Mouse (Mus musculus) heart, adult 2 months (tissue): Measurements from ENCODE around the gene Celsr3.

Experiments
- EP300 ChIP-seq: fragments of 200-500 bp; IDR thresholded peaks from 2 replicates; pipeline ENCODE4 v1.6.1; 2011; ENCODE audit warnings: low read depth, low read length, control low read depth; ENCODE audit not compliant: insufficient read depth
- POLR2A ChIP-seq: fragments of 200-500 bp; IDR thresholded peaks from 2 replicates; pipeline ENCODE4 v1.6.1; 2011; ENCODE audit warnings: mild to moderate bottlenecking, low read depth, low read length, control low read depth; ENCODE audit not compliant: insufficient read depth

DNA sequence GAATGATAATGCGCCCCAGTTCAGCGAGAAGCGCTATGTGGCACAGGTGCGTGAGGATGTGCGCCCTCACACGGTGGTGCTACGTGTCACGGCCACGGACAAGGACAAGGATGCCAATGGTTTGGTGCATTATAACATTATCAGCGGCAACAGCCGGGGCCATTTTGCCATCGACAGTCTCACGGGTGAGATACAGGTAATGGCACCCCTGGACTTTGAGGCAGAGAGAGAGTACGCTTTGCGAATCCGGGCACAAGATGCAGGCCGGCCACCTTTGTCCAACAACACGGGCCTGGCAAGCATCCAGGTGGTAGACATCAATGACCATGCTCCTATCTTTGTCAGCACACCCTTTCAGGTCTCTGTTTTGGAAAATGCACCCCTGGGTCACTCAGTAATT, 1.8 kb downstream of the Celsr3 start:
- no peak for TF ChIP-seq POLR2A
- no peak for TF ChIP-seq EP300
